Mouse (Mus musculus) midbrain, embryonic 13.5 days (tissue): ENCODE results near the gene Gm20532. TPM values are rescaled to one million over a fixed set of nuclear protein-coding genes. Genes with fewer than 3 reads are reported as not detected.

Experiments
- ATAC-seq: fragments of 200-750 bp; cut with Nextera tagmentation; 2 replicates; pipeline ENCODE4 v1.8.0; 2017; ENCODE audit warnings: mild to moderate bottlenecking, moderate TSS enrichment, moderate library complexity
- H3K27ac ChIP-seq: fragments of 300-500 bp; sonication (generic); 2 replicates; pipeline ENCODE4 v1.5.1; 2015; ENCODE audit warnings: inconsistent platforms, mild to moderate bottlenecking, moderate library complexity
- H3K27me3 ChIP-seq: fragments of 300-500 bp; sonication (generic); 2 replicates; pipeline ENCODE4 v1.6.1; 2015; ENCODE audit warnings: mild to moderate bottlenecking, inconsistent platforms
- H3K36me3 ChIP-seq: fragments of 300-500 bp; sonication (generic); 2 replicates; pipeline ENCODE4 v1.6.1; 2015; ENCODE audit warnings: mild to moderate bottlenecking, inconsistent platforms
- H3K4me1 ChIP-seq: fragments of 300-500 bp; sonication (generic); replicated peaks from 2 replicates; pipeline ENCODE4 v1.6.1; 2015; ENCODE audit warnings: inconsistent platforms
- H3K4me2 ChIP-seq: fragments of 300-500 bp; sonication (generic); replicated peaks from 2 replicates; pipeline ENCODE4 v1.6.1; 2015; ENCODE audit warnings: moderate library complexity, mild to moderate bottlenecking, inconsistent platforms
- H3K4me3 ChIP-seq: fragments of 300-500 bp; sonication (generic); replicated peaks from 2 replicates; pipeline ENCODE4 v1.5.1; 2015; ENCODE audit warnings: mild to moderate bottlenecking, inconsistent platforms
- H3K9ac ChIP-seq: fragments of 300-500 bp; sonication (generic); replicated peaks from 2 replicates; pipeline ENCODE4 v1.6.1; 2015; ENCODE audit warnings: mild to moderate bottlenecking, inconsistent platforms
- H3K9me3 ChIP-seq: fragments of 300-500 bp; sonication (generic); 2 replicates; pipeline ENCODE4 v1.6.1; 2016; ENCODE audit warnings: mild to moderate bottlenecking, inconsistent platforms
- WGBS: fragments of 180-500 bp; shearing (Covaris S2); methylation state at CpG from one replicate; pipeline ENCODE4 v1.1.7; 2015; 5-methylcytosine and 5-hydroxymethylcytosine counted together
- polyA plus RNA-seq: library from polyadenylated mRNA; unstranded; fragments of >200 nt; fragmentation: Nextera tagmentation; extraction: Ambion mirVana; gene quantifications from 2 replicates; pipeline ENCODE4 v1.2.1, GENCODE M21; 2015

Gm20532 gene
- polyA plus RNA-seq, 1 experiment from 2014 or later, result not detected

DNA sequence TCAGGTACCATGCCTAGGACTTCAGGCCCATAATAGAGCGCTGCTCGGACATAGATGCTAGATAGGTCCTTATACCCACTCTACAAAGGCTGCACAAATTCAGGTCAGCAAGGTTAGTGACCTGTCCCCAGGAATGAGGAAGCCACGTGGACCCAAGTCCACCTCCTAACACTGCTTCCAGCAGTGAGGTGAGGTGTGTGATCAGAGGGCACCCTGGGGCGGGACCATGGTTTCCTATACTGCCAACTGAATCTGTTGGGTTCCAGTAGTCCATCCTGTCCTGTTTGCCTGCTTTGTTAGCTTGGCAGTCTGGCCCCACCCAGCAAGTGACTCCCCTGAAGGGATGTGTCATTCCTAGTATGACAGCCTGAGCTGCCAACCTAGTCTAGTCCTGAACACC, 13.5 kb downstream of the Gm20532 start:
- H3K4me1 ChIP-seq, result peaks cover 15% of the 10 kb centered on the region
- H3K27ac ChIP-seq, result no peak overlapping the region
- H3K36me3 ChIP-seq, result no peaks in the 10 kb centered on the region
- no peak overlapping the region for H3K9ac ChIP-seq
- H3K4me2 ChIP-seq, result no peak overlapping the region
- H3K27me3 ChIP-seq, result peaks cover 36% of the 10 kb centered on the region
- no peaks in the 10 kb centered on the region for H3K9me3 ChIP-seq
- 90% methylated on average over 4 of the region's 4 CpGs for WGBS
- no peak overlapping the region for H3K4me3 ChIP-seq
- no peak for ATAC-seq

DNA sequence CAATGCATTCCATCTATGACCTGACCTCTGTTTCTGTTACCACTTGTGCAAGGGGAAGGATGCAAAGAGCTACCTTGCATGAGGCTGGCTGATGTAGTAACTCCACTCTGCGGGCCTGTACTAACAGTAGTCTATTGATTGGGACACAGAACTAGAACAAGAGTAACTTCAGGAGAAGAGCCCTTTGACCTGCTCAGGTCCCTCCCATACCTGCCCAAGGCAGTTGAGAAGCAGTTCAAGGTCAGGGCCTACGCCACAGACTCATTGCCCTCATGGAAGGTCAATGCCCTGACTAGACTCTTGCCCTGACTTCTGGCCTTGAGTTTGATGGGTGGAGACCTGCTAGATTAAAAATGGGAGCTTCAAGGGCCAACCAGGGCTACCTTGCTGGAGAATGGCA, 14.2 kb downstream of the Gm20532 start:
- Histone ChIP-seq H3K36me3 (no peaks in the 10 kb centered on the region), H3K4me1 (peaks cover 15% of the 10 kb centered on the region), H3K27ac (no peak overlapping the region), H3K9ac (no peak overlapping the region), H3K27me3 (peaks cover 41% of the 10 kb centered on the region), H3K4me2 (no peak overlapping the region), H3K9me3 (no peaks in the 10 kb centered on the region), H3K4me3 (no peak overlapping the region)
- WGBS, result 96% methylated on average over 2 of the region's 2 CpGs
- no peak for ATAC-seq

GRCm38 (mm10) chr2:26601595-26601994, 15.2 kb downstream of the Gm20532 start:
- Histone ChIP-seq H3K27me3 (peaks cover 49% of the 10 kb centered on the region), H3K36me3 (no peaks in the 10 kb centered on the region), H3K9me3 (no peaks in the 10 kb centered on the region), H3K9ac (no peak overlapping the region), H3K4me1 (peaks cover 15% of the 10 kb centered on the region), H3K27ac (no peak overlapping the region), H3K4me3 (no peak overlapping the region), H3K4me2 (no peak overlapping the region)
- no peak for ATAC-seq
- 93% methylated on average over 1 of the region's 1 CpGs for WGBS

DNA sequence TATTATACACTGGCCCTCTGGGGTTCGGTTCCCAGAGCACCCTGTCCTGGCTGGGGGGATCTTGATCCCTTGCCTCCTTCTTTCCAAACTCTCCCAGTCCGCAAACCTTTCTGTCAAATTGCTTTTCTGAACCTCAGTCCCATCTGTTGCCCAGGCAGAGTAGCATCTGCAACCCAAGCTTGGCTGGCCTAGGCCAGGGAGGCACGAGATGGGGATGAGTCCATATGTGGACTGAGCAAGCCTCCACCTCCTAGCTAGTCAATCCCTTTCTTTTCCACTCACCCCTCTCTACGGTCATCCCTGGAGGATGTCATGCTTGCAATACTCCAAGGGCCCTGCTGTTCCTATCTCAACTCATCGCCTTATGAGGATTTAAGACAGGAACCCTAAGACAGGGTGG, 16.2 kb downstream of the Gm20532 start:
- Histone ChIP-seq H3K4me2 (no peak overlapping the region), H3K27me3 (peaks cover 49% of the 10 kb centered on the region), H3K36me3 (no peaks in the 10 kb centered on the region), H3K9ac (no peak overlapping the region), H3K4me1 (peaks cover 20% of the 10 kb centered on the region), H3K4me3 (no peak overlapping the region), H3K9me3 (no peaks in the 10 kb centered on the region), H3K27ac (no peak overlapping the region)
- no peak for ATAC-seq
- WGBS, result 84% methylated on average over 5 of the region's 5 CpGs

DNA sequence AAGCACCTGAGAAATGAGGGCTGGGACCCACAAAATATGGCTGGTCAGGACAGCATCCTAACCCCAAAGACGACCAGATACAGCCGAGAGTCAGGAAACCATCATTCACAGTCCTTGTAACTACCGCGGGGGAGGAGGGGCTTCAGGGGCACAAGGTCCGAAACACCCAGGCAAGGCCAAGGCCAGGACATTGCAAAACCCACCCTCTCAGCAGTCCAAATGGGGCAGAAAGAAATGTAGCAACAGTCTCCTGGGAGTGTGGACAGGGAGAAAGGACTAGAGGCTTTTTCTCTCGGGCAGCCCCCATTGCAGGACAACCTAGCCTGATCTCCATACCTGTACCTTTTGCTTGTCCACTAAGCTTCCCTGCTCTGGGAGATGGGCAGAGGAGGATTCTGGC, 16.7 kb downstream of the Gm20532 start:
- Histone ChIP-seq H3K27me3 (peaks cover 49% of the 10 kb centered on the region), H3K36me3 (no peaks in the 10 kb centered on the region), H3K9me3 (no peaks in the 10 kb centered on the region), H3K27ac (no peak overlapping the region), H3K4me3 (peak overlapping the region; percentile 51), H3K9ac (peak overlapping the region; percentile 61), H3K4me2 (peak overlapping the region; percentile 72), H3K4me1 (peaks cover 20% of the 10 kb centered on the region)
- ATAC-seq, result no peak
- WGBS, result 23% methylated on average over 6 of the region's 6 CpGs

GRCm38 (mm10) chr2:26603720-26604671, 17.6 kb downstream of the Gm20532 start, which contains the start of gene Agpat2:
Gene Agpat2 (minus strand): TSS chr2:26604417.
- ATAC-seq, result peak; percentile 62
- peak within 1 kb of the TSS; percentile 72 for H3K4me2 ChIP-seq
- H3K27me3 ChIP-seq, result peaks cover 49% of the 10 kb centered on the region
- H3K9me3 ChIP-seq, result no peaks in the 10 kb centered on the region
- peaks cover 20% of the 10 kb centered on the region for H3K4me1 ChIP-seq
- peak within 1 kb of the TSS; percentile 51 for H3K4me3 ChIP-seq
- peak within 1 kb of the TSS; percentile 61 for H3K9ac ChIP-seq
- WGBS, result under 1% methylated on average over 86 of the region's 103 CpGs
- no peak within 1 kb of the TSS for H3K27ac ChIP-seq
- no peaks in the 10 kb centered on the region for H3K36me3 ChIP-seq

GRCm38 (mm10) chr2:26605331-26605730, 18.9 kb downstream of the Gm20532 start:
- WGBS, result 86% methylated on average over 8 of the region's 8 CpGs
- no peak for ATAC-seq
- peaks cover 49% of the 10 kb centered on the region for H3K27me3 ChIP-seq

GRCm38 (mm10) chr2:26606579-26606978, 20.1 kb downstream of the Gm20532 start:
- Histone ChIP-seq H3K4me2 (no peak overlapping the region), H3K27me3 (peaks cover 46% of the 10 kb centered on the region), H3K4me1 (peaks cover 20% of the 10 kb centered on the region), H3K4me3 (no peak overlapping the region), H3K36me3 (no peaks in the 10 kb centered on the region), H3K27ac (no peak overlapping the region), H3K9ac (no peak overlapping the region; the same call in 1 of the 2 replicates), H3K9me3 (no peaks in the 10 kb centered on the region)
- WGBS, result 87% methylated on average over 3 of the region's 3 CpGs
- no peak for ATAC-seq

More at GRCm38 (mm10) chr2:26605331-26605730, 18.9 kb downstream of the Gm20532 start:
- peaks cover 20% of the 10 kb centered on the region for H3K4me1 ChIP-seq
- no peaks in the 10 kb centered on the region for H3K36me3 ChIP-seq
- H3K4me2 ChIP-seq, result no peak overlapping the region
- H3K9ac ChIP-seq, result no peak overlapping the region
- H3K27ac ChIP-seq, result no peak overlapping the region
- no peak overlapping the region for H3K4me3 ChIP-seq
- H3K9me3 ChIP-seq, result no peaks in the 10 kb centered on the region

GRCm38 (mm10) chr2:26607056-26607910, 20.8 kb downstream of the Gm20532 start:
- H3K9me3 ChIP-seq, result no peaks in the 10 kb centered on the region
- H3K9ac ChIP-seq, result no peak overlapping the region
- H3K36me3 ChIP-seq, result no peaks in the 10 kb centered on the region
- H3K27ac ChIP-seq, result no peak overlapping the region
- H3K4me3 ChIP-seq, result no peak overlapping the region
- peaks cover 40% of the 10 kb centered on the region for H3K27me3 ChIP-seq
- peaks cover 20% of the 10 kb centered on the region for H3K4me1 ChIP-seq
- WGBS, result 53% methylated on average over 6 of the region's 6 CpGs
- no peak overlapping the region for H3K4me2 ChIP-seq
- no peak; the same call in 1 of the 2 replicates for ATAC-seq

- Histone ChIP-seq H3K9ac (no peak overlapping the region), H3K9me3 (no peaks in the 10 kb centered on the region), H3K36me3 (no peaks in the 10 kb centered on the region), H3K4me2 (no peak overlapping the region), H3K4me3 (no peak overlapping the region), H3K27ac (no peak overlapping the region), H3K27me3 (peaks cover 25% of the 10 kb centered on the region), H3K4me1 (peaks cover 13% of the 10 kb centered on the region)
- ATAC-seq, result no peak
Observed at GRCm38 (mm10) chr2:26608781-26609180, 22.3 kb downstream of the Gm20532 start.

- H3K4me2 ChIP-seq, result no peak overlapping the region
- peaks cover 8% of the 10 kb centered on the region for H3K4me1 ChIP-seq
- H3K4me3 ChIP-seq, result no peak overlapping the region
- no peaks in the 10 kb centered on the region for H3K9me3 ChIP-seq
- H3K27ac ChIP-seq, result no peak overlapping the region
- no peak for ATAC-seq
- H3K36me3 ChIP-seq, result no peaks in the 10 kb centered on the region
- no peak overlapping the region for H3K9ac ChIP-seq
- peaks cover 20% of the 10 kb centered on the region for H3K27me3 ChIP-seq
Observed at GRCm38 (mm10) chr2:26609261-26609661, 22.8 kb downstream of the Gm20532 start.

DNA sequence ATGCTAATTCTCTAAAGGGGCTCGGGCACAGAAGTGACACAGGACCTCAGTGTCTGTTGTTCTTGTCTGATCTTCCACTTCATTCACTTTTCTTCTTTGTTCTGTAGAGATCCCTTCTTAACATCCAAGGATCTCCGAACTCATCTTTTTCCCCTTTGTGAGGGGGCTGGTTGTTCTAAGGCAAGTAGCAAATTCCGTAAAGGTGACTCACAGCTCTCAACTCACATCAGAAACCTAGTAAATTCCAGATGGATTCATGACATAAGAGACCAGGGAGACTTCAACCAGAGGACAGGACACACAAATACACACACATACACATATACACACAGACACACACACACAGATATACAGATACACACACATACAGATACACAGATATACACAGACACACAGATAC, 24.1 kb downstream of the Gm20532 start:
- ATAC-seq, result no peak
- no peak overlapping the region for H3K27ac ChIP-seq
- peaks cover 9% of the 10 kb centered on the region for H3K27me3 ChIP-seq
- 60% methylated on average over 3 of the region's 3 CpGs for WGBS
- no peak overlapping the region for H3K4me3 ChIP-seq
- H3K9ac ChIP-seq, result no peak overlapping the region
- no peaks in the 10 kb centered on the region for H3K9me3 ChIP-seq
- no peak overlapping the region for H3K4me2 ChIP-seq
- H3K36me3 ChIP-seq, result no peaks in the 10 kb centered on the region
- H3K4me1 ChIP-seq, result peaks cover 5% of the 10 kb centered on the region; the same call in 1 of the 2 replicates
